In the genomic region with DNA sequence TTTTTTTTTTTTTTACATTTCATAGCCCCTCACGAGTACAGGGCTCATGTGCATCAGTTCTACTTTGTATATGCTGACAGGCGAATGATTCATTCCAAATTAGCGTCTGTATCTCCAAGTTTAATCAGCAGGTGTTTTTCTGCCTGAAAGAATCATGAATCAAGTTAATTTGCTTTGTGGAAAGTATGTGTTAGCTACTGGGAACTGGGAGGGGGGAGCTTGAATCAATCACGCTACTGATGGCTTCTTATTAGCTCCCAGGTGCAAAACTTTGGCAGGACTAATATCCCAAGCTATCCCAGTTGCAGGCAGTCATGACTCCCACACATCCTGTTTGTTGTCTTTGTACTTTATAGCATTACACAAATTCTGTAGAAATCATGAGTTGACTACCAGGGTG, we compare ENCODE assay signal across 24 mouse cellular contexts.
"Had no signal": no experiment of that assay in that cellular context is flagged by ENCODE, and none has a peak within 500 bp of the region (broad histone marks: within the 10 kb centered on the region; RNA-seq: fewer than 3 reads in every experiment).

No protein-coding gene starts in this region.

- H3K36me3 ChIP-seq: heart, embryonic 13.5 days; heart, embryonic 15.5 days; hindbrain, embryonic 13.5 days; hindbrain, embryonic 15.5 days; kidney, embryonic 15.5 days; limb, embryonic 12.5 days; limb, embryonic 15.5 days; liver, embryonic 12.5 days had no signal

- ATAC-seq: intestine, embryonic 16.5 days; liver, embryonic 12.5 days had no signal

- H3K27me3 ChIP-seq: heart, embryonic 13.5 days; heart, embryonic 15.5 days; hindbrain, embryonic 13.5 days; hindbrain, embryonic 15.5 days; kidney, embryonic 15.5 days; limb, embryonic 12.5 days; limb, embryonic 15.5 days; liver, embryonic 12.5 days had no signal

- H3K4me2 ChIP-seq: heart, embryonic 11.5 days; heart, embryonic 13.5 days; heart, embryonic 15.5 days; hindbrain, embryonic 13.5 days; hindbrain, embryonic 15.5 days; kidney, embryonic 15.5 days; limb, embryonic 12.5 days; limb, embryonic 15.5 days; liver, embryonic 12.5 days had no signal

- H3K4me1 ChIP-seq: heart, embryonic 13.5 days; heart, embryonic 15.5 days; hindbrain, embryonic 13.5 days; hindbrain, embryonic 15.5 days; limb, embryonic 12.5 days; liver, embryonic 12.5 days had no signal

- H3K4me3 ChIP-seq: heart, adult 2 months; heart, embryonic 13.5 days; heart, embryonic 15.5 days; hindbrain, embryonic 13.5 days; hindbrain, embryonic 15.5 days; kidney, embryonic 15.5 days; limb, embryonic 12.5 days; limb, embryonic 15.5 days; liver, embryonic 12.5 days had no signal

- H3K9me3 ChIP-seq: hindbrain, embryonic 15.5 days; limb, embryonic 15.5 days had no signal

- DNase-seq: gastrocnemius, postnatal 14 days; gastrocnemius, postnatal 36 days; heart, adult 11 months; heart, adult 2 months; heart, postnatal 14 days; heart, postnatal 36 days; kidney, adult 11 months; kidney, adult 8-10 months; kidney, postnatal 10 days; kidney, postnatal 36 days; layer of hippocampus, adult 9-11 months; layer of hippocampus, postnatal 36 days; left cerebral cortex, postnatal 4 days had no signal

- H3K27ac ChIP-seq: heart, adult 2 months; heart, embryonic 13.5 days; heart, embryonic 15.5 days; hindbrain, embryonic 13.5 days; hindbrain, embryonic 15.5 days; kidney, embryonic 15.5 days; limb, embryonic 12.5 days; limb, embryonic 15.5 days; liver, embryonic 12.5 days; liver, embryonic 14.5 days had no signal

- H3K9ac ChIP-seq: heart, embryonic 13.5 days; heart, embryonic 15.5 days; hindbrain, embryonic 13.5 days; hindbrain, embryonic 15.5 days; kidney, embryonic 15.5 days; limb, embryonic 12.5 days; limb, embryonic 15.5 days; liver, embryonic 12.5 days; liver, embryonic 14.5 days had no signal
